Mouse (Mus musculus): Measurements from ENCODE around the gene Slc25a29. TPM values are rescaled to one million over a fixed set of nuclear protein-coding genes. Genes with fewer than 3 reads are reported as not detected.

Slc25a29 gene
- polyA plus RNA-seq, 1 experiment from 2014 or later: 9.7 TPM

- ATAC-seq (replicated peaks; ENCODE audit: low FRiP score): no peak
- H3K9me3 ChIP-seq (replicated peaks): no peaks in the 10 kb centered on the region
- WGBS: 86% methylated on average over 3 of the region's 3 CpGs
Measured at GRCm38 (mm10) chr12:108833408-108833807, 2.3 kb downstream of the Slc25a29 start.

GRCm38 (mm10) chr12:108832851-108833250, 2.8 kb downstream of the Slc25a29 start:
- Histone ChIP-seq H3K9me3 (replicated peaks) (no peaks in the 10 kb centered on the region), H3K36me3 (0 out of 2 replicates have a peak, but pooled peaks cover 3% of the 10 kb centered on the region), H3K27ac (no peak overlapping the region), H3K9ac (no peak overlapping the region), H3K4me3 (replicated peaks) (no peak overlapping the region), H3K27me3 (no peaks in the 10 kb centered on the region), H3K4me2 (0 out of 2 replicates have a peak overlapping the region, but pooled peaks have one; percentile 28), H3K4me1 (peaks cover 58% of the 10 kb centered on the region)
- 74% methylated on average over 8 of the region's 8 CpGs for WGBS
- ATAC-seq (replicated peaks; ENCODE audit: low FRiP score): no peak

More at GRCm38 (mm10) chr12:108833408-108833807, 2.3 kb downstream of the Slc25a29 start:
- no peak overlapping the region for H3K9ac ChIP-seq
- H3K27ac ChIP-seq: no peak overlapping the region
- H3K36me3 ChIP-seq: peaks cover 3% of the 10 kb centered on the region; the same call in 1 of the 2 replicates
- H3K27me3 ChIP-seq: no peaks in the 10 kb centered on the region
- H3K4me1 ChIP-seq: peaks cover 64% of the 10 kb centered on the region
- no peak overlapping the region for H3K4me3 ChIP-seq (replicated peaks)
- H3K4me2 ChIP-seq: no peak overlapping the region

- no peak for ATAC-seq (replicated peaks; ENCODE audit: low FRiP score)
- H3K4me2 ChIP-seq: 0 out of 2 replicates have a peak overlapping the region, but pooled peaks have one; percentile 28
- H3K27ac ChIP-seq: peak overlapping the region; percentile 65; the same call in 1 of the 2 replicates
- WGBS: 38% methylated on average over 9 of the region's 9 CpGs
- H3K9me3 ChIP-seq (replicated peaks): no peaks in the 10 kb centered on the region
- no peak overlapping the region for H3K4me3 ChIP-seq (replicated peaks)
- H3K27me3 ChIP-seq: no peaks in the 10 kb centered on the region
- peaks cover 9% of the 10 kb centered on the region for H3K36me3 ChIP-seq
- H3K9ac ChIP-seq: no peak overlapping the region
- peaks cover 51% of the 10 kb centered on the region for H3K4me1 ChIP-seq
Measured at GRCm38 (mm10) chr12:108831966-108832643, 3.6 kb downstream of the Slc25a29 start.

GRCm38 (mm10) chr12:108830358-108830757, 5.3 kb downstream of the Slc25a29 start:
- Histone ChIP-seq H3K27ac (no peak overlapping the region), H3K4me3 (replicated peaks) (no peak overlapping the region), H3K4me1 (peaks cover 42% of the 10 kb centered on the region), H3K36me3 (peaks cover 21% of the 10 kb centered on the region), H3K9me3 (replicated peaks) (no peaks in the 10 kb centered on the region), H3K27me3 (no peaks in the 10 kb centered on the region), H3K4me2 (no peak overlapping the region), H3K9ac (no peak overlapping the region)
- WGBS: 82% methylated on average over 6 of the region's 6 CpGs
- no peak for ATAC-seq (replicated peaks; ENCODE audit: low FRiP score)

GRCm38 (mm10) chr12:108829636-108830035, 6.0 kb downstream of the Slc25a29 start:
- H3K9me3 ChIP-seq (replicated peaks): no peaks in the 10 kb centered on the region
- peaks cover 21% of the 10 kb centered on the region for H3K36me3 ChIP-seq
- no peak overlapping the region for H3K9ac ChIP-seq
- no peak for ATAC-seq (replicated peaks; ENCODE audit: low FRiP score)
- no peak overlapping the region for H3K4me3 ChIP-seq (replicated peaks)
- WGBS: 65% methylated on average over 5 of the region's 5 CpGs
- peaks cover 35% of the 10 kb centered on the region for H3K4me1 ChIP-seq
- no peaks in the 10 kb centered on the region for H3K27me3 ChIP-seq
- H3K4me2 ChIP-seq: no peak overlapping the region
- no peak overlapping the region for H3K27ac ChIP-seq

GRCm38 (mm10) chr12:108827641-108828040, 8.0 kb downstream of the Slc25a29 start:
- Histone ChIP-seq H3K9ac (no peak overlapping the region), H3K9me3 (replicated peaks) (no peaks in the 10 kb centered on the region), H3K27me3 (no peaks in the 10 kb centered on the region), H3K4me2 (no peak overlapping the region), H3K4me3 (replicated peaks) (no peak overlapping the region), H3K27ac (no peak overlapping the region), H3K36me3 (peaks cover 21% of the 10 kb centered on the region), H3K4me1 (peaks cover 26% of the 10 kb centered on the region)
- 97% methylated on average over 6 of the region's 6 CpGs for WGBS
- no peak for ATAC-seq (replicated peaks; ENCODE audit: low FRiP score)

- Histone ChIP-seq H3K36me3 (peaks cover 21% of the 10 kb centered on the region), H3K4me2 (no peak overlapping the region), H3K4me3 (replicated peaks) (no peak overlapping the region), H3K27me3 (no peaks in the 10 kb centered on the region), H3K9ac (no peak overlapping the region), H3K9me3 (replicated peaks) (no peaks in the 10 kb centered on the region), H3K27ac (no peak overlapping the region), H3K4me1 (peaks cover 20% of the 10 kb centered on the region)
- ATAC-seq (replicated peaks; ENCODE audit: low FRiP score): no peak
- WGBS: 92% methylated on average over 28 of the region's 28 CpGs
Measured at GRCm38 (mm10) chr12:108826958-108827535, 8.6 kb downstream of the Slc25a29 start.

GRCm38 (mm10) chr12:108826282-108826957, 9.3 kb downstream of the Slc25a29 start:
- Histone ChIP-seq H3K27ac (no peak overlapping the region), H3K4me1 (peaks cover 14% of the 10 kb centered on the region; the same call in 1 of the 2 replicates), H3K9me3 (replicated peaks) (no peaks in the 10 kb centered on the region), H3K4me2 (no peak overlapping the region), H3K27me3 (no peaks in the 10 kb centered on the region), H3K4me3 (replicated peaks) (no peak overlapping the region), H3K36me3 (peaks cover 21% of the 10 kb centered on the region), H3K9ac (no peak overlapping the region)
- 93% methylated on average over 19 of the region's 19 CpGs for WGBS
- ATAC-seq (replicated peaks; ENCODE audit: low FRiP score): no peak

- Histone ChIP-seq H3K4me2 (no peak overlapping the region), H3K4me1 (peaks cover 14% of the 10 kb centered on the region; the same call in 1 of the 2 replicates), H3K36me3 (peaks cover 21% of the 10 kb centered on the region), H3K9ac (no peak overlapping the region), H3K27ac (no peak overlapping the region), H3K27me3 (no peaks in the 10 kb centered on the region), H3K4me3 (replicated peaks) (no peak overlapping the region), H3K9me3 (replicated peaks) (no peaks in the 10 kb centered on the region)
- WGBS: 91% methylated on average over 13 of the region's 13 CpGs
- ATAC-seq (replicated peaks; ENCODE audit: low FRiP score): no peak
Measured at GRCm38 (mm10) chr12:108825561-108826224, 10.0 kb downstream of the Slc25a29 start.

GRCm38 (mm10) chr12:108824225-108824874, 11.3 kb downstream of the Slc25a29 start:
- peaks cover 9% of the 10 kb centered on the region; the same call in 1 of the 2 replicates for H3K4me1 ChIP-seq
- 75% methylated on average over 15 of the region's 15 CpGs for WGBS
- H3K9me3 ChIP-seq (replicated peaks): no peaks in the 10 kb centered on the region
- no peaks in the 10 kb centered on the region for H3K27me3 ChIP-seq
- H3K36me3 ChIP-seq: peaks cover 28% of the 10 kb centered on the region
- H3K4me2 ChIP-seq: no peak overlapping the region
- no peak for ATAC-seq (replicated peaks; ENCODE audit: low FRiP score)
- H3K4me3 ChIP-seq (replicated peaks): no peak overlapping the region
- H3K27ac ChIP-seq: no peak overlapping the region
- no peak overlapping the region for H3K9ac ChIP-seq

- H3K9ac ChIP-seq: no peak overlapping the region
- no peaks in the 10 kb centered on the region for H3K9me3 ChIP-seq (replicated peaks)
- no peak overlapping the region for H3K27ac ChIP-seq
- H3K4me2 ChIP-seq: no peak overlapping the region
- peaks cover 38% of the 10 kb centered on the region for H3K36me3 ChIP-seq
- H3K4me1 ChIP-seq: peaks cover 8% of the 10 kb centered on the region; the same call in 1 of the 2 replicates
- no peaks in the 10 kb centered on the region for H3K27me3 ChIP-seq
- 42% methylated on average over 8 of the region's 8 CpGs for WGBS
- peak; percentile 70 for ATAC-seq (replicated peaks; ENCODE audit: low FRiP score)
- no peak overlapping the region for H3K4me3 ChIP-seq (replicated peaks)
Measured at GRCm38 (mm10) chr12:108823036-108823435, 12.6 kb downstream of the Slc25a29 start.

Measured in kidney, embryonic 15.5 days (tissue).